Mouse (Mus musculus): Measurements from ENCODE around the gene Nrtn.

DNA sequence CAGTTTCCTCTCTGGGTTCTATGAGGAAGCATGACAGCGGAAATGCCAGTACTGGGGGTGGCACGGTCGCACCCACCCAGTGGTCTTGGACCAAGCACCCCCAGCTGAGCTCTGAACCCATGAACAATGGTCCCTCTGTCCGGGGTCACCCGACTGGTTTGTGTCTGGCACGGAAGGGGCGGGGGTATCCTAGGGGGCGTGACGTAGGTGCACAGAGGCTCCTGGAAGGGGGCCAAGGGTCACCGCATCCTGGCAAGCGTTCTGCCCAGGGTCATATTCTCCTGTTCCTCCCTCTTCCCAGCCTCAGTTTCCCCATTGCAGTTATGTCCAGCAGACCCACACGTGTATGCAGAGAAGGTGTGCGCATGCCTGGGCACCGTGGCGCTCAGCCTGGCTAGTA, 3.9 kb downstream of the Nrtn start:
- TF ChIP-seq POLR2A (IDR thresholded peaks at IDR 0.05; ENCODE audit: control insufficient read depth, low read depth, low read length) (no peak), CTCF (IDR thresholded peaks at IDR 0.05; ENCODE audit: control insufficient read depth, insufficient read depth, insufficient replicate concordance, low read depth, low read length) (no peak)

All from testis, adult 2 months (tissue).